Mouse (Mus musculus): ENCODE data around the gene Mtch1.

GRCm38 (mm10) chr17:29341591-29342003, 6.1 kb downstream of the Mtch1 start:
- TF ChIP-seq POLR2A (IDR thresholded peaks at IDR 0.05; ENCODE audit: borderline replicate concordance, low read depth, low read length): no peak
- TF ChIP-seq CTCF (IDR thresholded peaks at IDR 0.05; ENCODE audit: low read depth, low read length): no peak
